Mouse (Mus musculus) spleen, embryonic (tissue): ENCODE results near the gene Gm7356.
"Not testable (repeated sequence)": the region's sequence is repeated elsewhere in the genome, so short reads cannot be mapped to it uniquely, and the experiment has no call there.

Experiments used
- CTCF ChIA-PET: fragments of 350-600 bp; sonication (Branson Sonifier 250); formaldehyde crosslinking; loops from one replicate; lab custom pipeline; 2022; lab: Charles Lee

The Gm7356 gene

DNA sequence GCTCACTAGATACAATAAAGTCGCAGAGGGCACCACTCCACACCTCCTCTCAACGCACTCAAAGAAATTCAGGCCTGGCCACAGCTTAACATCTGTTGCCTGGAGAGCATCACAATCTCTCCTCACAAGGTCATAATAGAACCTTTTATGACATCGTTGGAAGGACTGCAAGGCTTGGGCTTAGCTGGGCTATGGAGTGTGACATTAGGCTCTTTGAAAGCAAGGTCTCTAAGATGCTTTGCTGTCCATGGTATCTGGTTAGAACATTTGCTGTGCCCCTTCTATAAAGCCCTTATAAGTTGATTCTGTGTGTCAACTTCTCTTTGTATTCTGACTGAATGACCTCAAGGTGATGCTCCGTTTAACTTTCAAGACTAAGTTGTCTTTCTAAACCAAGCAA, at the start of gene Gm7356:
Gene Gm7356, minus strand, starts transcription at position 101 of the 400 bp plus-strand sequence.
- CTCF ChIA-PET: not testable (repeated sequence)

- CTCF ChIA-PET: not testable (repeated sequence)
These were observed 38.4 kb upstream of the Gm7356 start for GRCm38 (mm10) chr17:14041880-14042279.

- CTCF ChIA-PET: not testable (repeated sequence)
These were observed 33.5 kb upstream of the Gm7356 start for GRCm38 (mm10) chr17:14037012-14037411.

- CTCF ChIA-PET: not testable (repeated sequence)
These were observed 32.6 kb upstream of the Gm7356 start for GRCm38 (mm10) chr17:14036113-14036512.

DNA sequence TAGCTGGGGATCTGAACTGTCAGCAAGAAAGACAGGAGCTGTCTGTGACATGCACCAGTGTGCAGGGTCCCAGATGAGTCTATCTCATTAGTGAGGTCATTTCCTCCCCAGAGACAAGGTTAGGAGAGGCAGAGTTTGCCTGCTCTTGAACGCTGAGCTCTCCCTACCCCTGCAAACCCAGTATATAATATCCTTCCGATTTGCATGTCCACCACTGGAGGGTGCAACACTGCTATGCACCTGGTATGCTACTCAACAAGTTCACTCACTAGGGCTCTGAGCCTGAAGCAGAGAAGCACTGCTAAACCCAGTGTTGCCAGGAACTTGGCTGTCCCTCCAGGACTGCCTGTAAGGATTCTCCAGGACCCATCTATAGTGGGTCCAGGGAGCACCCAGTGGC, 10.1 kb downstream of the Gm7356 start:
- CTCF ChIA-PET: not testable (repeated sequence)

DNA sequence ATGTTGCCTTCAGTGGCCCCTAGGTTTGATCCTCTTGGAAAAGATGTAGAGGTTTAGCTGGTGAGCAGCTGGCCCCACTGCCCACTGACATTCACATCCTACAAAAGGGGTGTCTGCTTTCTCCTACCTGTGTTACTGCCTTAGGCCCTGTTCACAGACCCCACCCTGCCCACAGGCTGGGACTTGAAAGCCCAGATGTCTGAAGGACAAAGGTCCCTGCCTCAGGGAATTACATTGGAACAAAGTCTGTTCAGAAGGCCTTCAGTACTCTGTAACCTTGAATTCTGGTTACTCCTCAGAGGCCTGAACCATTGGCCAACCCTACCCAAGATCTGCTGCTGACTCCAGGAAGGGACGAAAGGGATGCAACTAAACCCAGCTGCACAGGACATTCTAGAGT, 15.8 kb downstream of the Gm7356 start:
- CTCF ChIA-PET: no interaction called here

- CTCF ChIA-PET: not testable (repeated sequence)
These were observed 32.7 kb downstream of the Gm7356 start for GRCm38 (mm10) chr17:13970796-13971195.

- CTCF ChIA-PET: not testable (repeated sequence)
These were observed 33.6 kb downstream of the Gm7356 start for GRCm38 (mm10) chr17:13969917-13970316.

- CTCF ChIA-PET: not testable (repeated sequence)
These were observed 38.5 kb downstream of the Gm7356 start for GRCm38 (mm10) chr17:13965048-13965447.

DNA sequence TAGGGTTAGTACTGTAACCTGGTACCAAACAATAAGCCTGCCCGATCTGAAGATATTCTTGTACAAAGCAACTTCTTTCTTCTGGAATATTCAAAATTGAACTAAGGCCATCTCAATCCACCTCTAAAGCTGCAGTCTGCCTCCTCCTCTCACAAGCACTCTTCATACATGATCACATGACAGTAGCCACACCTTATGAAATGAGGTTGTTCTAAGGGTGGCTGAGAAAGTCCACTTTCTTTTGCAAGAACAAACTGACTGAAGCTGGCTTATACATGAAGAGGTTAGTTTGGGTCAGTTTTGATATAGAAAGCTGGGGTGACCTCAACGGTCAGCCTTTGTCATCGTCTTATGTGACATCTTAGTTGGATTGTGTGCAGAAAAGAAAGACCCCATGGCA, 41.3 kb downstream of the Gm7356 start:
- CTCF ChIA-PET: not testable (repeated sequence)

DNA sequence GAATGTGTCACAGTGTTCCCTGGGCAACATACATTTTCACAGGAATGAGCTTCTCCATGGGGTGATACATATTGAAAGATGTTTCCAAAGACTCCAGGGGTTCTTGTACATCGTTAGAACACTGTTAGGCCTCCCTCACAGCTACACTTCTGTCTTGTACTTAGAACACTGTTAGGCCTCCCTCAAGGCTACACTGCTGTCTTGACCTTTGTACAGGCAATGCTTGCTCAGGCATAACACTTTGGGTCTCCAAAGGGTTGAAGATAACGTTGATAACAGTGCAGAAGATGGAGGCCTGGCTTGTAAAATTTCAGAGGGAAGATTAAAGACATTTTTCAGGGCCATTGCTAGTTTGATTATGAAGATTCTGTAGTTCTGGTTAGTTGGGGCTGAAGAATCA, 45.4 kb downstream of the Gm7356 start:
- CTCF ChIA-PET: not testable (repeated sequence)

DNA sequence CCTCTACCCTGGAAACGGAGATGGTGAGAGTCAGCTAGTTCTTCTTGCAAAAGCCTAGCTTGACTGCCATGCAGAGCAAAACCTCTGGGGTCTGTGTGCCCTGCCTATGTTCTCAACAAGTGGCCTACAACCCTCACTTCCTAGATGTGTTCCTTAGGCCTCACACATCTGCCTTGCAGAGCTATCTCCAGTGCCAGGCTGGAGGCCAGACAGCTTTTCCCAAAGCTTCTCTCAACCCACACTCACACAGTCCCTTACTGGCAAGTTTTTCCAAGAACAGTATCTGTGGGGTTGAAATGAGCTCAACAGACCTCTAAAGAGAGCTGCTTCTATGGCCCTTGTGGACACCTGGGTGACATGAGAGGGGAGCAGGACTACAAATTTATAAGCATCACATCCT, 51.9 kb downstream of the Gm7356 start:
- CTCF ChIA-PET: not testable (repeated sequence)
